Mouse (Mus musculus) midbrain, embryonic 13.5 days (tissue): ENCODE measurements at regions not wholly inside any gene's neighbourhood (a gene's known extent, or its start where the extent isn't known, plus 50 kb on each side); places are given as distances from the start of the nearest gene placed in this dataset.

Experiments used
- ATAC-seq: fragments of 200-750 bp; cut with Nextera tagmentation; 2 replicates; pipeline ENCODE4 v1.8.0; 2017; ENCODE audit warnings: mild to moderate bottlenecking, moderate TSS enrichment, moderate library complexity
- H3K27ac ChIP-seq: fragments of 300-500 bp; sonication (generic); 2 replicates; pipeline ENCODE4 v1.5.1; 2015; ENCODE audit warnings: inconsistent platforms, mild to moderate bottlenecking, moderate library complexity
- H3K27me3 ChIP-seq: fragments of 300-500 bp; sonication (generic); 2 replicates; pipeline ENCODE4 v1.6.1; 2015; ENCODE audit warnings: mild to moderate bottlenecking, inconsistent platforms
- H3K36me3 ChIP-seq: fragments of 300-500 bp; sonication (generic); 2 replicates; pipeline ENCODE4 v1.6.1; 2015; ENCODE audit warnings: mild to moderate bottlenecking, inconsistent platforms
- H3K4me1 ChIP-seq: fragments of 300-500 bp; sonication (generic); replicated peaks from 2 replicates; pipeline ENCODE4 v1.6.1; 2015; ENCODE audit warnings: inconsistent platforms
- H3K4me2 ChIP-seq: fragments of 300-500 bp; sonication (generic); replicated peaks from 2 replicates; pipeline ENCODE4 v1.6.1; 2015; ENCODE audit warnings: moderate library complexity, mild to moderate bottlenecking, inconsistent platforms
- H3K4me3 ChIP-seq: fragments of 300-500 bp; sonication (generic); replicated peaks from 2 replicates; pipeline ENCODE4 v1.5.1; 2015; ENCODE audit warnings: mild to moderate bottlenecking, inconsistent platforms
- H3K9ac ChIP-seq: fragments of 300-500 bp; sonication (generic); replicated peaks from 2 replicates; pipeline ENCODE4 v1.6.1; 2015; ENCODE audit warnings: mild to moderate bottlenecking, inconsistent platforms
- H3K9me3 ChIP-seq: fragments of 300-500 bp; sonication (generic); 2 replicates; pipeline ENCODE4 v1.6.1; 2016; ENCODE audit warnings: mild to moderate bottlenecking, inconsistent platforms
- WGBS: fragments of 180-500 bp; shearing (Covaris S2); methylation state at CpG from one replicate; pipeline ENCODE4 v1.1.7; 2015; 5-methylcytosine and 5-hydroxymethylcytosine counted together

DNA sequence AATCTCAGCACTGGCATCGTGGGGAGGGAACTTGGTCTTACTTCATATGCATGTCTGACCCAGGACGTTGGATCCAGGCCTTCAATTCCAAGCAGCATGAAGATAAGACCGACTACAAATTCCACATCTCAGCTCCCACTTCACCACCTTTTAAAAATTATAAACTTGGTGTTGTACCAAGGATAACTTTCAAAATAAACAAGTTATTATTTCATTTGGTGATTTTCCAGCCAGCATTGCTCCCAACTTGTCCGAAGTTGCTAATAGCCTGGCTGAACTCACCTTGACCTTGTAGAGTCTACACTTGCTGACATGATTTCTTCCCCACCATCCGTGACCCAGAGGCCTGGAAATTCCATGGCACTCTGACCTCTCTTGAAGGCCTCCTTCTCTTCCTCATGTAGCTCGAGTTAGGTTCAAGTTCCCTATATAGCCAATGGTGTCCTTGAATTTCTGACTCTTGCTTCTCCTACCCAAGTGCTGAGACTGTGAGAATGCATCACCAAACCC lies 123.7 kb downstream of the Thbs2 start:
- H3K36me3 ChIP-seq = no peaks in the 10 kb centered on the region
- no peak overlapping the region for H3K27ac ChIP-seq
- H3K4me3 ChIP-seq = no peak overlapping the region
- no peaks in the 10 kb centered on the region for H3K9me3 ChIP-seq
- no peaks in the 10 kb centered on the region for H3K4me1 ChIP-seq
- H3K9ac ChIP-seq = no peak overlapping the region
- ATAC-seq = no peak
- H3K27me3 ChIP-seq = no peaks in the 10 kb centered on the region
- H3K4me2 ChIP-seq = no peak overlapping the region
- 89% methylated on average over 6 of the region's 6 CpGs for WGBS

DNA sequence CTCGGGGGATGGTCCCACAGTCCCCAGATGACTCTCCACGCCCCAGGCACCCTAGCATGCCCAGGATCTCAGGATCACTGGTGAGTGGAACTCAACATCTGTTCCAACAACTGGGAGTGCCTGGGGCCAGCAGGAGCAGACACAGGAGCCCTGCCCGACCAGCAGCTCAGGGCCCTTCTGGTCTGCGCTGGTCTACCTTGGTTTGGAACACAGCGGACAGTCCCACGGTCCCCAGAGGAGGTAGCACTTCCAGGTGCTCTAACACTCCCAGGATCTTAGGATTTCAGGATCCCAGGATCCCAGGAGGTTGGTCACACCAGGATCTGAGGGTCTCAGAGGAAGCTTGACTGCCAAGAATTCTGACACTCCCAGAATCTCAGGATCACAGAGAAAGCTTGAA lies 131.8 kb downstream of the Thbs2 start:
- no peak for ATAC-seq
- H3K9me3 ChIP-seq = no peaks in the 10 kb centered on the region
- no peaks in the 10 kb centered on the region for H3K36me3 ChIP-seq
- H3K4me2 ChIP-seq = no peak overlapping the region
- 89% methylated on average over 6 of the region's 6 CpGs for WGBS
- no peaks in the 10 kb centered on the region for H3K4me1 ChIP-seq
- no peak overlapping the region for H3K9ac ChIP-seq
- no peaks in the 10 kb centered on the region for H3K27me3 ChIP-seq
- H3K27ac ChIP-seq = no peak overlapping the region
- no peak overlapping the region for H3K4me3 ChIP-seq

DNA sequence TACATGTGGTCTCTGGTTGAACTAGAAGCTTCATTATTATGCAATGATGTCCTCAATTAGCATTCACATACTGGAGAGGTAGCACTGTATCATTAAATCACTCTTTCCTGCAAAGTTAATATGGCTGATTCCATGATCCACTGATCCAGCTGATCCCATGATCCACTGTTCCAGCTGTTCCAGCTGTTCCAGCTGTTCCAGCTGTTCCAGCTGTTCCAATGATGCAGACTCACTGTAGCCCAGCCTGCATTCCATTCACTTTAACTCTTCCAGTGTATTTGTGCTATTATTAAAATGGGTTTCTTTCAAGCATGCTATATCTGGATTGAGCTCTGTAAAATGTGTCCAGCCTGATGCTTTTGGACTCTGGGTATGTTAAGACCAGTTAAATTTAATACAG lies 136.8 kb downstream of the Thbs2 start:
- no peaks in the 10 kb centered on the region for H3K36me3 ChIP-seq
- H3K9ac ChIP-seq = no peak overlapping the region
- no peak overlapping the region for H3K4me2 ChIP-seq
- no peaks in the 10 kb centered on the region for H3K4me1 ChIP-seq
- no peak overlapping the region for H3K4me3 ChIP-seq
- H3K27me3 ChIP-seq = no peaks in the 10 kb centered on the region
- no peak overlapping the region for H3K27ac ChIP-seq
- no peaks in the 10 kb centered on the region for H3K9me3 ChIP-seq
- ATAC-seq = no peak

DNA sequence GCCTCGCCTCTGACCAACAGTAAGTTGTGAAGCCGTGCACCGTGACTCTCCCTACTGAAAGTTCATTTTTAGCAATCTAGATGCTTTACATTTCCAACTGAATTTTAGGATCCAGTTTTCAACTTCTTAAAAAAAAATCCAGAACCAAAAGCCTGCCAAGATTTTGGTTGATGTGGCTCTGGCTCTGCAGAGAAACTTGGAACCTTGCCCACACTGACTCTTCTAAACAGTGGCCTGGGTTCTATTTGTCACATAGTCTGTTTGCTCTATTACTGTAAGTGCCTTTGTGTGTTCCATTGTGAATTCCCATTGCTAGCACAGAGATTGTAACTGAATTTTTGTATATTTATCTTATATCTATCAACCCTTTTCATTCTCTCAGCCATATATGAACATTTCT lies 140.8 kb downstream of the Thbs2 start:
- Histone ChIP-seq H3K9me3 (0 out of 2 replicates have a peak, but pooled peaks cover under 1% of the 10 kb centered on the region), H3K36me3 (no peaks in the 10 kb centered on the region), H3K9ac (no peak overlapping the region), H3K4me2 (no peak overlapping the region), H3K4me1 (no peaks in the 10 kb centered on the region), H3K27me3 (no peaks in the 10 kb centered on the region), H3K4me3 (no peak overlapping the region), H3K27ac (no peak overlapping the region)
- WGBS = 65% methylated on average over 3 of the region's 3 CpGs
- ATAC-seq = no peak

DNA sequence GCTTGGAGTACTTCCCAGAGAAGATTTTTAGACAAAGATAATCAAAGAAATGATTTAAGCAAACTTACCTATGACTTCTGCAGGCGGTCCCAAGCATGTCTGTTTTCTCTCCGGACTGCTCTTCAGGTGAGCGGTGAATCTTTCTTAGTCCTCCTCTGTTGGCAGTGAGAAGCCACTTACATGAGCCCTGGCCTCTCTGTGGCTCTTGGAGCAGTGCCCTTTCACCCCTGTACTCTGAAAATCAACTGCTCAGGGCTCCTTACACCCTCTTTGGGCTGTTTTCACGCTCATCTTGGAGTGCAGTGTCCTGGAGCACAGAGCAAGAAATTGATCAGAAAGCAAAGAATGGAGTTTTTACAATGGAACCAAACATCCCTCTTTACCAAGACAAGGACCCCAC lies 142.0 kb downstream of the Thbs2 start:
- Histone ChIP-seq H3K9me3 (0 out of 2 replicates have a peak, but pooled peaks cover 10% of the 10 kb centered on the region), H3K27me3 (no peaks in the 10 kb centered on the region), H3K36me3 (no peaks in the 10 kb centered on the region), H3K4me1 (no peaks in the 10 kb centered on the region), H3K4me2 (no peak overlapping the region), H3K27ac (no peak overlapping the region), H3K4me3 (no peak overlapping the region), H3K9ac (no peak overlapping the region)
- ATAC-seq = no peak
- WGBS = 83% methylated on average over 4 of the region's 4 CpGs

DNA sequence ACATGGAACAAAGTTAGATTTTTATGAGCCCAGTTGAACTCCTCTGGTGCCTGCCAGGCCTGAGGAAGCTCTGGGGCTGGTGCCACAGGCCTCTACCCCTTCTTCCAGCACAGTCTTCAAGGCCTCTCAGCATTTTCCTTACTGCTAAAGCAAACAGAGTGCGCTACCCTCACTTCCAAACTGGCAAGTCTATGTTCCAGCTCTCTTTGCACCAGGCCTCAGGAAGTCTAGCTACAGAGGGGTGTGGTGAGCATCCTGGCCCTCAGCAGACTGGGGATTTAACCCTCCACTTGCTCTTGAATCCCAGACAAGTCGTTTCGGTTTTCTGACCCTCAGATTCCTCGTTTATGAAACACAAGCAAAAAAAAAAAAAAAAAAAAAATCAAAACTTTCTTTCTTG lies 142.4 kb downstream of the Thbs2 start:
- no peak for ATAC-seq
- H3K4me2 ChIP-seq = no peak overlapping the region
- WGBS = 75% methylated on average over 4 of the region's 4 CpGs
- no peak overlapping the region for H3K27ac ChIP-seq
- H3K4me1 ChIP-seq = no peaks in the 10 kb centered on the region
- no peaks in the 10 kb centered on the region for H3K36me3 ChIP-seq
- H3K9ac ChIP-seq = no peak overlapping the region
- no peak overlapping the region for H3K4me3 ChIP-seq
- H3K9me3 ChIP-seq = 0 out of 2 replicates have a peak, but pooled peaks cover 10% of the 10 kb centered on the region
- no peaks in the 10 kb centered on the region for H3K27me3 ChIP-seq

DNA sequence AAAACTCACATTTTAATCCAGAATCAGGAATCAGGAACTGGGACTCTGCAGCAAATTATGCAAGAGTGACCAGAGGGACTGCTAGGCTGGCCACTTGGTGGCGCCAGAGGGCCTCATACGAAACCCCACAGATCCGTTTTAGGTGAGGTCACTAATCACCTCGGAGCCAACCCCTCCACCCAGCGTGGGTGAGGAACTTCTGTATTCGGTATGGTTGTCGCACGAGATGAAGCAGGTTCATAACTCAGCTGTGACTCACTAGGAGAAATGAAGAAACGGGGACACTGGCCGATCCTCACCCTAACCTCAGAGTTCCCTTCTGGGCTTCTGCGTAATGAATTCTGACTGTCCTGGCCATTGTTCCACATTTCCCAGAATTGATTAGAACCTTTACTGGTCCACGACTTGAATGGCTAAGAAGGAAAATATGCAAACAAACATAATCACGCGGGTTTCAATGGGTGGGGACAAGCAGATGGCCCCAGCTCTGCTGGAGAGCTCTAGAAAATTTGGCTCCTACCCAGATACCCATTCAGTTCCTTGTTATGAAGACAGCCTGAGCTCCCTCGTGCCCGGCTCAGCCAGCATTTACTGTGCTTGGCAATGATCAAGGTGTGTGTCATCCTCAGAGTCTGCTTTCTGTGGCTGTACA lies 148.1 kb downstream of the Thbs2 start:
- Histone ChIP-seq H3K27me3 (no peaks in the 10 kb centered on the region), H3K36me3 (no peaks in the 10 kb centered on the region), H3K27ac (no peak overlapping the region), H3K4me1 (no peaks in the 10 kb centered on the region), H3K9me3 (0 out of 2 replicates have a peak, but pooled peaks cover 10% of the 10 kb centered on the region), H3K9ac (no peak overlapping the region), H3K4me3 (no peak overlapping the region), H3K4me2 (no peak overlapping the region; the same call in 1 of the 2 replicates)
- WGBS = 30% methylated on average over 16 of the region's 16 CpGs
- ATAC-seq = peak; percentile 70

DNA sequence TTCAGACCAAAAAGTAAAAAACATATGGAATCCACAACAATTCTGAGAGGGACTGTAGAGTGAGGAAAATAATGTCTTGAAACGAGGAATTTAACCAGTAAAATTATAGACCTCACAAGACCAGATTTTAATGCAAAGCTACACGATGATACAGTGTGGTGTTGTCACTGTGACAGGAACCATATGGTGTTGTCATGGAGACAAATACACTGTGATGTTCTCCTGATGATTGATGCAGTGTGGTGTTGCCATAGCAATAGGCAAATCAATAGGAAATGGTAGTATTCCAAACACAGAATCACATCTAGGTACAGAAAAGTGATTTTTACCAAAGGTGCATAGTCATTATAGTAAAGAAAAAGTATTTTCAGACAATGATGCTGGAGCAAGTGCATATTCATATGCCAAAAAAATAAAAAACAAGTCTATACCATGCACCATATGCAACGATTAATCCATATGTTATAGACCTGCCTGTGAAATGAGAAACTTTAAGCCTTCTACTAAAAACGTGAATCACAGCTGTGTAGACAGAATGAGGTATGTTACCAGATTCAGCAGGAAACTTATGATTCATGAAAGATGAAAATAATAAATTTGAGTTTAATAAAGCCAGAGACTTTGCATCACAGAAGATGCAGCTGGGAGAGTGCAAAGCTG lies 149.6 kb downstream of the Thbs2 start:
- Histone ChIP-seq H3K36me3 (no peaks in the 10 kb centered on the region), H3K4me3 (no peak overlapping the region), H3K9me3 (0 out of 2 replicates have a peak, but pooled peaks cover 10% of the 10 kb centered on the region), H3K4me1 (no peaks in the 10 kb centered on the region), H3K27ac (no peak overlapping the region), H3K4me2 (no peak overlapping the region), H3K9ac (no peak overlapping the region), H3K27me3 (no peaks in the 10 kb centered on the region)
- 61% methylated on average over 4 of the region's 4 CpGs for WGBS
- peak; percentile 70; the same call in 1 of the 2 replicates for ATAC-seq

DNA sequence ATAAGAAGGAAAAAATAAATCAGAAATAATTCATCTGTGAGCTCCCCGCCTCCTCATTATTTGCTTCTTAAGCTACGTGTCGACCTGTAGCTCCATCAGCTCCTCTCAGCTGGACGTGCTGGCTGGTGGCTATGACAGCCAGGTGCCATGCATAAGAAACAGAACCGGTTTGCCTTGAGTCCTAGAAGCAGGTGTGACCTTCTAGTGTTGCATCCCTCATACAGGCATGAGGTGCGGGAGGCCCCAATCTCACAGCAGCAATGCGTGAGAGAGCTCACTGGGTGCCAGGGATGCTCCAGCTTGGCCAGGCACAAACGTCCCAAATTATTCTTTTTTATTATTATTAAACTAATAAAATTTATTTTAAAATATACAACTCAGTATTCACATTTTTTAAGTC lies 153.0 kb downstream of the Thbs2 start:
- H3K4me3 ChIP-seq = no peak overlapping the region
- ATAC-seq = no peak

DNA sequence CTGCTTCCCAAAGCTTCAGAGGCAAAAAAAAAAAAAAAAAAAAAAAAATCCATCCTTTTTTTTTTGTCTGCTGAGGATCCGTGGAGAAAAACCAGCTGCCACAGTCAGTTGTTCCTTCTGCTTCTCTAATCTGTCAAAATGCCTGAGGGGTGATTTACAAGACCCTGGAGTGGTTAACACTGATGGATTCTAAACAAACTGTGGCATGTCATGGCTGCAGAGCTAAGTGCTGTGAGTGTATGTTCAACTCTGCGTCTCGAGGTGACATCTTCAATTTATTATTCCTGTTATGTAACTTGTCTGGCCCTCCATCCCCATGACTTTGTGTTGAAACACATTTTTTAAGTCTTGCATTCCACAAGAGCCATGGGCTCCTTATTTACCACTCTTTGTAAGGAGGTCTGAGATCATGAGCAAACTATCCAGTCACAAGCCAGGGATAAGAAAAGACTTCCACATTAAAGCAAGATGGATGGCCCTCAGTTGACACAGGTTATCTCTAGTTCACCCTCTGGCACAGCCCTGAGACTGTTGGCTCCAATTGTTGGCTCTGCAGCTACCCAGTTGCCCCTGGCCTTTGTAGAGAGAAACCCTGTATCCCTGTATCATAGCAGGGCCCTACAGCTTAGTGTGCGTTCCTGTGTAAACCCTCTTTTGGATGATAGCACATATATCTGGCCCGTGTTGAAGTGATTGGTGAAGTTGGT lies 153.6 kb downstream of the Thbs2 start:
- Histone ChIP-seq H3K9me3 (no peaks in the 10 kb centered on the region), H3K4me1 (no peaks in the 10 kb centered on the region), H3K27me3 (no peaks in the 10 kb centered on the region), H3K4me3 (no peak overlapping the region), H3K27ac (no peak overlapping the region), H3K9ac (no peak overlapping the region), H3K36me3 (no peaks in the 10 kb centered on the region), H3K4me2 (no peak overlapping the region)
- no peak for ATAC-seq
- 84% methylated on average over 5 of the region's 5 CpGs for WGBS

More for the DNA sequence above, 153.0 kb downstream of the Thbs2 start:
- H3K27ac ChIP-seq = no peak overlapping the region
- no peaks in the 10 kb centered on the region for H3K27me3 ChIP-seq
- no peak overlapping the region for H3K4me2 ChIP-seq
- no peaks in the 10 kb centered on the region for H3K9me3 ChIP-seq
- WGBS = 81% methylated on average over 8 of the region's 8 CpGs
- no peaks in the 10 kb centered on the region for H3K4me1 ChIP-seq
- H3K36me3 ChIP-seq = no peaks in the 10 kb centered on the region
- no peak overlapping the region for H3K9ac ChIP-seq

DNA sequence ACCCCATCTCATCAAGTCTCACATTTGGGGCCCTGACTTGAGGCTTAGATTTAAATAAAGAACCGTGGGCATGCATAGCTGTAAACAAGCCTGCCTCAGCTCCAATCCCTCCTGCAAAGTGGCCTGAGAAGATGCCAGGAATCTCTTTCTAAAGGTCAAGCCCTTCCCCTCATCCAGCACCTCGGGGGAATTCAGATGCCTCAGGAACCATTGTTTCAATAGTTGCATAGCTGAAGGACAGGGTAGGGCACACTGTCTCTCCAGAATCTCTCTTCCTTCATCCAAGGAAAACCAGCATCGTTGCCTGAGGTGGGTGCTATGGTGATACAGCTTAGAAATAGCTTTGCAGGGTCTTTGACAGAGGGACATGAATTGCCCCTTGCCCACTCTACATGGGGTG lies 154.4 kb downstream of the Thbs2 start:
- Histone ChIP-seq H3K4me2 (no peak overlapping the region), H3K27ac (no peak overlapping the region), H3K4me3 (no peak overlapping the region), H3K36me3 (no peaks in the 10 kb centered on the region), H3K4me1 (0 out of 2 replicates have a peak, but pooled peaks cover 2% of the 10 kb centered on the region), H3K9ac (no peak overlapping the region), H3K27me3 (no peaks in the 10 kb centered on the region), H3K9me3 (no peaks in the 10 kb centered on the region)
- 50% methylated on average over 3 of the region's 3 CpGs for WGBS
- no peak for ATAC-seq

DNA sequence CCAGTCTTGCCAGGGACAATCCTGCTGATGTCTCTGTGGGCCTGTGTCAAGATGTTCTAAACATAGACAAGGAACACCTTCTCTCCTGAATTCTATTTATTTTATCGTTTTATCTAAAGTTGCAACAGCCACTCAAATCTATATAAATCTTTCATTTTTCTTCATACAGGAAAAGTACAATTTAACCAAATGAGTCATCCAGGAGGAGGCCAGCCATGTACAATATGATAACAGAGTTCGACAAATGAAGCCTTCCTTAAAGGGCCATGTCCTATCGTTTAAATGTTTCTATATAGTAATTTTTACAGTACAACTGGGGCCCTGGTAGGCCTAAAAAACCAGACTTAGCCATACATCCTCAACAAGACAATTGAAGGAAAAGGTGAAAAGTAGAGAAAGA lies 154.8 kb downstream of the Thbs2 start:
- Histone ChIP-seq H3K4me3 (no peak overlapping the region), H3K9ac (no peak overlapping the region), H3K9me3 (no peaks in the 10 kb centered on the region), H3K27ac (no peak overlapping the region), H3K36me3 (no peaks in the 10 kb centered on the region), H3K27me3 (no peaks in the 10 kb centered on the region), H3K4me1 (0 out of 2 replicates have a peak, but pooled peaks cover 2% of the 10 kb centered on the region), H3K4me2 (no peak overlapping the region)
- WGBS = 94% methylated on average over 3 of the region's 3 CpGs
- no peak for ATAC-seq
